Mouse (Mus musculus) fat pad, adult 2 months (tissue): ENCODE data around the gene Rnase1.
A peak's percentile ranks its signal among the peaks of the same experiment; 100 is the strongest.
"Not testable (repeated sequence)": the region's sequence is repeated elsewhere in the genome, so short reads cannot be mapped to it uniquely, and the experiment has no call there.

ENCODE experiments used
- DNase-seq: peaks from one replicate; pipeline ENCODE4 v3.0.0-alpha.2; 2011; ENCODE audit warnings: low read depth, low spot score; ENCODE audit errors: extremely low read depth

Gene Rnase1

GRCm38 (mm10) chr14:51146685-51147084 is at the start of gene Rnase1:
Rnase1 (minus strand) TSS chr14:51146785.
- DNase-seq = no peak

GRCm38 (mm10) chr14:51195681-51196080 is 49.1 kb upstream of the Rnase1 start:
- peak; percentile 59 for DNase-seq

GRCm38 (mm10) chr14:51181051-51181450 is 34.5 kb upstream of the Rnase1 start:
- DNase-seq = not testable (repeated sequence)

- DNase-seq = no peak
These were observed 27.3 kb upstream of the Rnase1 start for GRCm38 (mm10) chr14:51173843-51174242.

GRCm38 (mm10) chr14:51172947-51173346 is 26.4 kb upstream of the Rnase1 start:
- DNase-seq = not testable (repeated sequence)

- DNase-seq = not testable (repeated sequence)
These were observed 25.7 kb upstream of the Rnase1 start for GRCm38 (mm10) chr14:51172095-51172865.

GRCm38 (mm10) chr14:51166068-51166467 is 19.5 kb upstream of the Rnase1 start:
- DNase-seq = no peak

GRCm38 (mm10) chr14:51165435-51165834 is 18.9 kb upstream of the Rnase1 start:
- no peak for DNase-seq

GRCm38 (mm10) chr14:51163323-51163722 is 16.7 kb upstream of the Rnase1 start:
- DNase-seq = not testable (repeated sequence)

- DNase-seq = not testable (repeated sequence)
These were observed 15.4 kb upstream of the Rnase1 start, which contains the start of gene Rnase2b for GRCm38 (mm10) chr14:51161976-51162375. Rnase2b (plus strand) TSS chr14:51162260.

GRCm38 (mm10) chr14:51157072-51157471 is 10.5 kb upstream of the Rnase1 start:
- no peak for DNase-seq

GRCm38 (mm10) chr14:51156736-51157068 is 10.1 kb upstream of the Rnase1 start:
- no peak for DNase-seq

GRCm38 (mm10) chr14:51156056-51156735 is 9.6 kb upstream of the Rnase1 start:
- DNase-seq = no peak

- no peak for DNase-seq
These were observed 5.8 kb upstream of the Rnase1 start for GRCm38 (mm10) chr14:51152249-51152870.

GRCm38 (mm10) chr14:51150206-51150831 is 3.7 kb upstream of the Rnase1 start:
- DNase-seq = no peak

GRCm38 (mm10) chr14:51149164-51149563 is 2.6 kb upstream of the Rnase1 start:
- DNase-seq = no peak

GRCm38 (mm10) chr14:51148006-51148405 is 1.4 kb upstream of the Rnase1 start:
- no peak for DNase-seq

- no peak for DNase-seq
These were observed 1.1 kb downstream of the Rnase1 start for GRCm38 (mm10) chr14:51145521-51145920.

GRCm38 (mm10) chr14:51144451-51144850 is 2.1 kb downstream of the Rnase1 start:
- no peak for DNase-seq

- DNase-seq = no peak
These were observed 2.6 kb downstream of the Rnase1 start for GRCm38 (mm10) chr14:51143937-51144336.

GRCm38 (mm10) chr14:51143287-51143686 is 3.3 kb downstream of the Rnase1 start:
- DNase-seq = no peak
